Mouse (Mus musculus) right cerebral cortex, adult 2 months (tissue): Measurements from ENCODE around the gene Csf2.

Source experiments
- DNase-seq, 2 experiments: peaks; one replicate each; pipeline ENCODE4 v3.0.0; 2021 to 2022; ENCODE audit warnings: low spot score in 2 of 2

Csf2 gene

GRCm38 (mm10) chr11:54236939-54237338 lies 12.5 kb downstream of the Csf2 start:
- no peak for DNase-seq

GRCm38 (mm10) chr11:54227478-54227877 lies 22.0 kb downstream of the Csf2 start:
- DNase-seq = no peak

- DNase-seq = no peak
Measured at GRCm38 (mm10) chr11:54224475-54224986, 24.9 kb downstream of the Csf2 start.

GRCm38 (mm10) chr11:54223637-54224474 lies 25.6 kb downstream of the Csf2 start:
- no peak for DNase-seq

- DNase-seq = no peak
Measured at GRCm38 (mm10) chr11:54219903-54220740, 29.3 kb downstream of the Csf2 start.

GRCm38 (mm10) chr11:54219191-54219590 lies 30.3 kb downstream of the Csf2 start:
- no peak for DNase-seq

GRCm38 (mm10) chr11:54217384-54217783 lies 32.1 kb downstream of the Csf2 start:
- DNase-seq = no peak

GRCm38 (mm10) chr11:54216091-54216490 lies 33.4 kb downstream of the Csf2 start:
- DNase-seq = no peak

GRCm38 (mm10) chr11:54214499-54215443 lies 34.7 kb downstream of the Csf2 start:
- peak; percentile 26 to 47 for DNase-seq

GRCm38 (mm10) chr11:54213631-54214030 lies 35.8 kb downstream of the Csf2 start:
- no peak for DNase-seq

GRCm38 (mm10) chr11:54206993-54207392 lies 42.5 kb downstream of the Csf2 start:
- no peak for DNase-seq

GRCm38 (mm10) chr11:54205366-54205765 lies 44.1 kb downstream of the Csf2 start:
- DNase-seq = no peak

GRCm38 (mm10) chr11:54204781-54205180 lies 44.7 kb downstream of the Csf2 start:
- no peak for DNase-seq

- peak; percentile 22 to 31 for DNase-seq
Measured at GRCm38 (mm10) chr11:54203162-54203561, 46.3 kb downstream of the Csf2 start.

GRCm38 (mm10) chr11:54201881-54202685 lies 47.4 kb downstream of the Csf2 start:
- DNase-seq = no peak

GRCm38 (mm10) chr11:54201287-54201773 lies 48.1 kb downstream of the Csf2 start:
- DNase-seq = no peak
